Mouse (Mus musculus): ENCODE measurements around the gene Tmem108.

Gene Tmem108

GRCm38 (mm10) chr9:103761647-103762084, at the start of gene Tmem108:
Tmem108 (minus strand) TSS chr9:103761837.
- DNase-seq (ENCODE audit: low read depth, low spot score) = peak; percentile 8

GRCm38 (mm10) chr9:103789029-103789428, 27.4 kb upstream of the Tmem108 start:
- no peak for DNase-seq (ENCODE audit: low read depth, low spot score)

- DNase-seq (ENCODE audit: low read depth, low spot score) = no peak
These were observed 22.5 kb upstream of the Tmem108 start for GRCm38 (mm10) chr9:103784156-103784555.

GRCm38 (mm10) chr9:103783276-103783675, 21.6 kb upstream of the Tmem108 start:
- no peak for DNase-seq (ENCODE audit: low read depth, low spot score)

- no peak for DNase-seq (ENCODE audit: low read depth, low spot score)
These were observed 20.7 kb upstream of the Tmem108 start for GRCm38 (mm10) chr9:103782306-103782705.

GRCm38 (mm10) chr9:103781407-103781806, 19.8 kb upstream of the Tmem108 start:
- DNase-seq (ENCODE audit: low read depth, low spot score) = no peak

GRCm38 (mm10) chr9:103780598-103780997, 19.0 kb upstream of the Tmem108 start:
- DNase-seq (ENCODE audit: low read depth, low spot score) = no peak

- DNase-seq (ENCODE audit: low read depth, low spot score) = no peak
These were observed 16.5 kb upstream of the Tmem108 start for GRCm38 (mm10) chr9:103778185-103778584.

- DNase-seq (ENCODE audit: low read depth, low spot score) = no peak
These were observed 476 bp downstream of the Tmem108 start for GRCm38 (mm10) chr9:103761151-103761571.

GRCm38 (mm10) chr9:103760356-103760755, 1.3 kb downstream of the Tmem108 start:
- DNase-seq (ENCODE audit: low read depth, low spot score) = no peak

- DNase-seq (ENCODE audit: low read depth, low spot score) = no peak
These were observed 1.8 kb downstream of the Tmem108 start for GRCm38 (mm10) chr9:103759829-103760228.

GRCm38 (mm10) chr9:103758930-103759695, 2.5 kb downstream of the Tmem108 start:
- peak; percentile 27 for DNase-seq (ENCODE audit: low read depth, low spot score)

- DNase-seq (ENCODE audit: low read depth, low spot score) = no peak
These were observed 3.4 kb downstream of the Tmem108 start for GRCm38 (mm10) chr9:103758246-103758645.

- DNase-seq (ENCODE audit: low read depth, low spot score) = no peak
These were observed 9.0 kb downstream of the Tmem108 start for GRCm38 (mm10) chr9:103752618-103753017.

- no peak for DNase-seq (ENCODE audit: low read depth, low spot score)
These were observed 10.1 kb downstream of the Tmem108 start for GRCm38 (mm10) chr9:103751568-103751967.

- DNase-seq (ENCODE audit: low read depth, low spot score) = no peak
These were observed 11.1 kb downstream of the Tmem108 start for GRCm38 (mm10) chr9:103750491-103750890.

GRCm38 (mm10) chr9:103746598-103746997, 15.0 kb downstream of the Tmem108 start:
- DNase-seq (ENCODE audit: low read depth, low spot score) = no peak

GRCm38 (mm10) chr9:103740145-103740544, 21.5 kb downstream of the Tmem108 start:
- peak; percentile 2 for DNase-seq (ENCODE audit: low read depth, low spot score)

GRCm38 (mm10) chr9:103739062-103739461, 22.6 kb downstream of the Tmem108 start:
- DNase-seq (ENCODE audit: low read depth, low spot score) = no peak

- DNase-seq (ENCODE audit: low read depth, low spot score) = no peak
These were observed 31.9 kb downstream of the Tmem108 start for GRCm38 (mm10) chr9:103729716-103730115.

- no peak for DNase-seq (ENCODE audit: low read depth, low spot score)
These were observed 34.7 kb downstream of the Tmem108 start for GRCm38 (mm10) chr9:103726751-103727462.

GRCm38 (mm10) chr9:103725497-103725896, 36.1 kb downstream of the Tmem108 start:
- no peak for DNase-seq (ENCODE audit: low read depth, low spot score)

GRCm38 (mm10) chr9:103721486-103721885, 40.2 kb downstream of the Tmem108 start:
- no peak for DNase-seq (ENCODE audit: low read depth, low spot score)
